In the genomic region with DNA sequence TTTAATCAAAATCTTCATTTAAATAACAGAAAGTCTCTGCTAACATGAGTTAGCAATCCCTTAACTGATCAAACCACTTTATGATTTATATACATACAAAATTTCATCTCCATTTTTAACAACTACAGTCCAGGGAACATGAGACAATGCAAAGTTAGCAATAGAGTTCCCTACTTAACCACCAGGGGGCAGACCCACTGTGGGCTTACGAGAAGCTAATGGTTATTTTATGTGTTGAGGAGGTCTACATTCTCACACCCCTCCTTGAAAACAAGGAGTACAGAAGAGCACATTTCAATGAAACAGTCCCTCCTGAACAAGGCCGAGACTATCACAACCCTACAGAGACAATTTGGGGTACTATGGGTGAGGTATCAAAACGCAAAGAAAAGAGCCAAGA, we compare ENCODE assay signal across 10 mouse cellular contexts. TPM values are rescaled to one million over a fixed set of nuclear protein-coding genes. Genes with fewer than 3 reads are reported as not detected.
DNase-seq lines count a peak whose midpoint lies in the region; ATAC-seq and TF ChIP-seq lines count a peak whose summit lies in the region.
"Had no signal": no experiment of that assay in that cellular context is flagged by ENCODE, and none has a peak within 500 bp of the region (broad histone marks: within the 10 kb centered on the region; RNA-seq: fewer than 3 reads in every experiment).

No protein-coding gene starts in this region.

- 60% methylated on average over 3 of the region's 3 CpGs for WGBS in neural tube, embryonic 11.5 days

- DNase-seq in left cerebral cortex, adult 18-20 months (ENCODE audit: low spot score in 2 of 2), result peak; percentile 41 to 66
- DNase-seq in left cerebral cortex, adult 11 months (ENCODE audit: low spot score), result no peak
- DNase-seq in adrenal gland, postnatal 14 days, result peak; percentile 62
- DNase-seq in kidney, postnatal 10 days, result peak; percentile 67
- peak; percentile 28 for DNase-seq in neural tube, embryonic 11.5 days (ENCODE audit: low spot score)
- no peak for DNase-seq in ovary, postnatal 36 days (ENCODE audit: low spot score)

- H3K9ac ChIP-seq in neural tube, embryonic 11.5 days (ENCODE audit: low read length), result no peak overlapping the region

- no peaks in the 10 kb centered on the region for H3K4me1 ChIP-seq in E14TG2a.4 (replicated peaks; ENCODE audit: low read depth, low read length)
- H3K4me1 ChIP-seq in neural tube, embryonic 11.5 days (ENCODE audit: control insufficient read depth, insufficient read depth, low read length), result no peaks in the 10 kb centered on the region

- no peaks in the 10 kb centered on the region for H3K27me3 ChIP-seq in E14TG2a.4 (ENCODE audit: insufficient read depth, low read length)
- H3K27me3 ChIP-seq in neural tube, embryonic 11.5 days (ENCODE audit: control insufficient read depth, insufficient read depth, low read length), result no peaks in the 10 kb centered on the region

- no peak overlapping the region for H3K4me3 ChIP-seq in E14TG2a.4 (replicated peaks; ENCODE audit: low read length)
- H3K4me3 ChIP-seq in neural tube, embryonic 11.5 days (ENCODE audit: low read depth, low read length), result no peak overlapping the region
- H3K4me3 ChIP-seq: erythroblast, embryonic 14.5 days had no signal

- no peaks in the 10 kb centered on the region for H3K36me3 ChIP-seq in E14TG2a.4 (ENCODE audit: insufficient read depth, low read length)
- no peaks in the 10 kb centered on the region for H3K36me3 ChIP-seq in neural tube, embryonic 11.5 days (ENCODE audit: control insufficient read depth, insufficient read depth, low read length)

- no peaks in the 10 kb centered on the region for H3K9me3 ChIP-seq in E14TG2a.4 (ENCODE audit: low read length)
- no peaks in the 10 kb centered on the region for H3K9me3 ChIP-seq in neural tube, embryonic 11.5 days (ENCODE audit: control insufficient read depth, low read length)

- no peak overlapping the region for H3K27ac ChIP-seq in neural tube, embryonic 11.5 days (ENCODE audit: low read depth, low read length)
- H3K27ac ChIP-seq: macrophage had no signal

- 0 out of 2 replicates have a peak, but pooled peaks have one; percentile 47 for ATAC-seq in erythroid progenitor cell, adult 5-6 weeks (replicated peaks; ENCODE audit: low FRiP score, poor library complexity, severe bottlenecking)
- ATAC-seq in neural tube, embryonic 11.5 days (ENCODE audit: insufficient read depth, low FRiP score, low TSS enrichment), result no peak

- TF ChIP-seq CTCF in E14TG2a.4 (conservative IDR thresholded peaks at IDR 0.05; ENCODE audit: low read length), result peak; percentile 93

- H3K4me2 ChIP-seq in neural tube, embryonic 11.5 days (ENCODE audit: low read depth), result no peak overlapping the region

RNA-seq across cellular contexts. Expression of a gene that starts 9.0 kb away (rescaled TPM):
- total RNA-seq in left cerebral cortex, adult 18-20 months (2021), result 1 to 10 TPM in 1 of 2 experiments, under 1 TPM in 1; 0.91 to 1.5 TPM
- 0.30 TPM in 1 of 2 replicates, not detected in the other for total RNA-seq in adrenal gland, postnatal 14 days (2021)
- total RNA-seq in erythroid progenitor cell, adult 5-6 weeks (2015; ENCODE audit: low replicate concordance), result 7.1 TPM in 1 of 2 replicates, not detected in the other
- 2.4 TPM in 1 of 2 replicates, not detected in the other for total RNA-seq in erythroid progenitor cell, adult 5-6 weeks (2017; ENCODE audit: low replicate concordance)
- 1.9 and 2.3 TPM in 2 replicates for polyA plus RNA-seq in neural tube, embryonic 11.5 days (2014; fragmentation: Nextera tagmentation; extraction: Ambion mirVana)
- polyA plus RNA-seq: erythroblast, embryonic 14.5 days; macrophage had no signal

RNA-seq across cellular contexts. Expression of a gene that starts 33.2 kb away (rescaled TPM):
- total RNA-seq in left cerebral cortex, adult 18-20 months (2021), result 10 to 100 TPM; 20.1 to 22.1 TPM
- total RNA-seq in adrenal gland, postnatal 14 days (2021), result 17.3 and 18.0 TPM in 2 replicates
- 3.8 and 7.6 TPM in 2 replicates for total RNA-seq in erythroid progenitor cell, adult 5-6 weeks (2015; ENCODE audit: low replicate concordance)
- 4.9 and 10.9 TPM in 2 replicates for total RNA-seq in erythroid progenitor cell, adult 5-6 weeks (2017; ENCODE audit: low replicate concordance)
- polyA plus RNA-seq in neural tube, embryonic 11.5 days (2014; fragmentation: Nextera tagmentation; extraction: Ambion mirVana), result 6.2 and 7.7 TPM in 2 replicates

Comparison
In these comparisons a context has a peak if more than half of its experiments do, and no peak if none do; other contexts are left out.
1. DNase-seq: peak in left cerebral cortex, adult 18-20 months (2 of 2), adrenal gland, postnatal 14 days (single experiment), kidney, postnatal 10 days (single experiment) and neural tube, embryonic 11.5 days (single experiment); none in left cerebral cortex, adult 11 months (single experiment) and ovary, postnatal 36 days (single experiment).